Mouse (Mus musculus) urinary bladder, postnatal 4 days (tissue): ENCODE data around the gene Art3.

ENCODE experiments used
- DNase-seq, 2 experiments: peaks; one replicate each; pipeline ENCODE4 v3.0.0; 2021 to 2022; ENCODE audit warnings: low spot score in 2 of 2

Art3 gene

GRCm38 (mm10) chr5:92331635-92332338 is at the start of gene Art3:
TSS of gene Art3 (plus strand) at chr5:92331827.
- DNase-seq = no peak

GRCm38 (mm10) chr5:92282571-92282970 is 49.1 kb upstream of the Art3 start:
- DNase-seq = no peak

- no peak for DNase-seq
Observed at GRCm38 (mm10) chr5:92283107-92283506, 48.5 kb upstream of the Art3 start.

GRCm38 (mm10) chr5:92287840-92288239 is 43.8 kb upstream of the Art3 start:
- no peak for DNase-seq

GRCm38 (mm10) chr5:92291652-92292414 is 39.8 kb upstream of the Art3 start:
- DNase-seq = no peak

GRCm38 (mm10) chr5:92294525-92294924 is 37.1 kb upstream of the Art3 start:
- no peak for DNase-seq

GRCm38 (mm10) chr5:92302149-92302840 is 29.3 kb upstream of the Art3 start:
- no peak for DNase-seq

- no peak for DNase-seq
Observed at GRCm38 (mm10) chr5:92304291-92304690, 27.3 kb upstream of the Art3 start.

GRCm38 (mm10) chr5:92309681-92310511 is 21.7 kb upstream of the Art3 start, which contains the start of gene Sdad1:
TSS of gene Sdad1 (minus strand) at chr5:92310479.
- peak; percentile 89 to 93 for DNase-seq

- peak; percentile 57 to 85 for DNase-seq
Observed at GRCm38 (mm10) chr5:92312046-92312715, 19.4 kb upstream of the Art3 start.

GRCm38 (mm10) chr5:92313776-92314175 is 17.9 kb upstream of the Art3 start:
- DNase-seq = no peak

GRCm38 (mm10) chr5:92318119-92318518 is 13.5 kb upstream of the Art3 start:
- DNase-seq = no peak

- DNase-seq = no peak
Observed at GRCm38 (mm10) chr5:92318596-92318995, 13.0 kb upstream of the Art3 start.

- DNase-seq = no peak
Observed at GRCm38 (mm10) chr5:92321631-92322400, 9.8 kb upstream of the Art3 start.

- DNase-seq = no peak
Observed at GRCm38 (mm10) chr5:92322612-92323011, 9.0 kb upstream of the Art3 start.

- DNase-seq = peak in 1 of 2 experiments; percentile 51
Observed at GRCm38 (mm10) chr5:92323264-92323663, 8.4 kb upstream of the Art3 start.

- DNase-seq = no peak
Observed at GRCm38 (mm10) chr5:92327367-92327766, 4.3 kb upstream of the Art3 start.

GRCm38 (mm10) chr5:92327929-92328328 is 3.7 kb upstream of the Art3 start, which contains the start of gene Cxcl9:
TSS of gene Cxcl9 (minus strand) at chr5:92328079.
- DNase-seq = no peak

- no peak for DNase-seq
Observed at GRCm38 (mm10) chr5:92331122-92331521, 505 bp upstream of the Art3 start.

GRCm38 (mm10) chr5:92332359-92332840 is 773 bp downstream of the Art3 start:
- DNase-seq = no peak
